Comparison of ENCODE assay signal across 18 mouse cellular contexts in the genomic region with DNA sequence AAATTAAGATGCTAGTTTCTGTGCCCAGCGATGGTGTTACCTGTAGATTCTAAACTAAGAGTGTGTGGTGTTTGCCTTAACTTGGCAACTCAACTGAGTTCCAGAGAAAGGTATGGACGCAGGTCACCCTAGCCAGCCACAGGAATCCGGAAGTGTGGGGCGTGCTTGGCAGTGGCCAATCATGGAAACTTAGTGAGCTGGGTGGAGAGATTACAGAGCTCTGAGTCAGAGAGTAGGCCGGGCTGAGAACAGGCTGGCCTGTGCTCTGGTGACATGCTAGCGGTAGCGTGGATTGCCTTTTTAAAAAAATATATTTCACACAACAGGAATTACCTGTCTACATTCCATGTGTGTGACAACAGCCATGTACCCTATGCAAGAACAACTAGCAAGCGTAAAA. TPM values are rescaled to one million over a fixed set of nuclear protein-coding genes. Genes with fewer than 3 reads are reported as not detected.
DNase-seq lines count a peak whose midpoint lies in the region; ATAC-seq and TF ChIP-seq lines count a peak whose summit lies in the region.
"Had no signal": no experiment of that assay in that cellular context is flagged by ENCODE, and none has a peak within 500 bp of the region (broad histone marks: within the 10 kb centered on the region; RNA-seq: fewer than 3 reads in every experiment).

No protein-coding gene starts in this region.

- POLR2A ChIA-PET in Patski (lab: Charles Lee): no interaction called here

- CTCF ChIA-PET in Patski (lab: Charles Lee): interaction anchor here (0.9 to 18.5 kb wide), 2 partner anchors 15 to 68 kb away, joined by 4 to 228 read pairs; no protein-coding TSS in a partner anchor

- no peak overlapping the region for H3K27ac ChIP-seq in thymus, adult 2 months (ENCODE audit: control insufficient read depth, insufficient read depth, low read length)
- H3K27ac ChIP-seq: embryonic facial prominence, embryonic 13.5 days; gastrocnemius, adult 2 months; neural tube, embryonic 12.5 days had no signal

- H3K4me1 ChIP-seq in thymus, adult 2 months (replicated peaks; ENCODE audit: control insufficient read depth, insufficient read depth, low read length): peaks cover 5% of the 10 kb centered on the region
- H3K4me1 ChIP-seq: embryonic facial prominence, embryonic 13.5 days; neural tube, embryonic 12.5 days had no signal

- TF ChIP-seq POLR2A in thymus, adult 2 months (IDR thresholded peaks at IDR 0.05; ENCODE audit: control insufficient read depth, extremely low read depth, insufficient read depth, low read length, poor library complexity): no peak

- H3K27me3 ChIP-seq in Patski: no peaks in the 10 kb centered on the region
- H3K27me3 ChIP-seq in thymus, adult 2 months (ENCODE audit: control insufficient read depth, insufficient read depth, low read length): no peaks in the 10 kb centered on the region
- H3K27me3 ChIP-seq: CH12.LX; embryonic facial prominence, embryonic 13.5 days; neural tube, embryonic 12.5 days had no signal

- no peak overlapping the region for H3K4me3 ChIP-seq in thymus, adult 2 months (ENCODE audit: control insufficient read depth, insufficient read depth, low read length)
- H3K4me3 ChIP-seq: embryonic facial prominence, embryonic 13.5 days; gastrocnemius, adult 2 months; neural tube, embryonic 12.5 days had no signal

- DNase-seq in heart, postnatal 4 days: peak; percentile 21
- no peak for DNase-seq in heart, adult 18-20 months
- DNase-seq in 416B (ENCODE audit: low read depth) (peak; percentile 37), Patski (ENCODE audit: low read depth, low spot score) (peak; percentile 38)
- DNase-seq in lung, postnatal 10 days: peak; percentile 35
- no peak for DNase-seq in thymus, adult 2 months
- DNase-seq: cerebellum, postnatal 36 days; gastrocnemius, adult 2 months; heart, postnatal 36 days; kidney, adult 9 months had no signal

- no peaks in the 10 kb centered on the region for H3K36me3 ChIP-seq in thymus, adult 2 months (ENCODE audit: control insufficient read depth, insufficient read depth, low read length)
- H3K36me3 ChIP-seq: embryonic facial prominence, embryonic 13.5 days; neural tube, embryonic 12.5 days had no signal

- no peak for TF ChIP-seq CTCF in Patski (IDR thresholded peaks at IDR 0.05)
- TF ChIP-seq CTCF in thymus, adult 2 months (IDR thresholded peaks at IDR 0.05; ENCODE audit: borderline replicate concordance, control insufficient read depth, extremely low read depth, insufficient read depth, low read length, poor library complexity): no peak

- in situ Hi-C loops in Patski (cut with MboI; ENCODE audit: low pct_unique_long_range_greater_than_20kb): no loop called here

- WGBS in thymus, adult 2 months: 94% methylated on average over 8 of the region's 8 CpGs

- peak; percentile 100 for ATAC-seq in Patski
- ATAC-seq in frontal cortex, adult (ENCODE audit: low TSS enrichment): no peak
- no peak for ATAC-seq in erythroid progenitor cell, adult 5-6 weeks (replicated peaks; ENCODE audit: low FRiP score, poor library complexity, severe bottlenecking)
- ATAC-seq: forebrain, embryonic 14.5 days; midbrain, embryonic 16.5 days had no signal

RNA-seq across cellular contexts. Expression of a gene that starts 29.6 kb away (rescaled TPM):
- total RNA-seq in heart, postnatal 4 days (2021): not detected
- not detected for total RNA-seq in heart, adult 18-20 months (2021)
- 0.19 TPM for polyA plus RNA-seq in Patski (2021)
- 0.04 TPM in 2 replicates for polyA plus RNA-seq in thymus, adult 2 months (2012; rRNA removed)
- not detected in 2 replicates for total RNA-seq in erythroid progenitor cell, adult 5-6 weeks (2015; ENCODE audit: low replicate concordance)
- not detected in 2 replicates for total RNA-seq in erythroid progenitor cell, adult 5-6 weeks (2017; ENCODE audit: low replicate concordance)
- total RNA-seq: adrenal gland, postnatal 36 days; CH12.LX; gastrocnemius, adult 2 months; heart, postnatal 36 days had no signal
- polyA plus RNA-seq: embryonic facial prominence, embryonic 13.5 days; forebrain, embryonic 14.5 days had no signal

RNA-seq across cellular contexts. Expression of a gene that starts 30.3 kb away (rescaled TPM):
- total RNA-seq in heart, postnatal 4 days (2021): 10 to 100 TPM; 15.4 to 17.2 TPM
- total RNA-seq in heart, adult 18-20 months (2021): 10 to 100 TPM; 10.8 to 14.8 TPM
- 146 TPM for polyA plus RNA-seq in Patski (2021)
- polyA plus RNA-seq in thymus, adult 2 months (2012; rRNA removed): 10.8 and 12.0 TPM in 2 replicates
- total RNA-seq in erythroid progenitor cell, adult 5-6 weeks (2015; ENCODE audit: low replicate concordance): 11.5 and 18.9 TPM in 2 replicates
- total RNA-seq in erythroid progenitor cell, adult 5-6 weeks (2017; ENCODE audit: low replicate concordance): 19.9 and 25.6 TPM in 2 replicates

Comparison
In these comparisons a context has a peak if more than half of its experiments do, and no peak if none do; other contexts are left out.
1. DNase-seq: peak in heart, postnatal 4 days (single experiment), 416B (single experiment), Patski (single experiment) and lung, postnatal 10 days (single experiment); none in heart, adult 18-20 months (0 of 2) and thymus, adult 2 months (single experiment).